In the genomic region with DNA sequence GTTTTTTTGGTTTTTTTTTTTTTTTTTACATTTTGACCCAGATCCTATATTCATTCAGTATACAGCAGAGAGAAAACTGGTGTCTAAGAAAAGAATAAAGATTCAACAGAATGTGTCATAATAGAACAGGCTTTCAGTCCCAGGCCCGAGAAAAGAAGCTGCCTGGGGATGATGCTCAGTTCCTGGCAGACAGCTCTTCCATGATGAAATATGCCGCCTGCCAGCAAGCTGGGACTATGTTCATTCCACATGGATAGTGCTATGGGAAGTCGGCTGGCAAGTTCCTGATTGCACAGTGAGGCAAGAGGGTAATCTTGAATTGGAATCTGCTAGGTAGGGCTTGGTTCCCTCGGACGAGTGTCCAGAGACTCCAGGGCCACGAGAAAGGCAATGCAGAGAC, we compare ENCODE assay signal across 10 mouse cellular contexts. TPM values are rescaled to one million over a fixed set of nuclear protein-coding genes. Genes with fewer than 3 reads are reported as not detected.
DNase-seq lines count a peak whose midpoint lies in the region; ATAC-seq and TF ChIP-seq lines count a peak whose summit lies in the region.
"Had no signal": no experiment of that assay in that cellular context is flagged by ENCODE, and none has a peak within 500 bp of the region (broad histone marks: within the 10 kb centered on the region; RNA-seq: fewer than 3 reads in every experiment).

No protein-coding gene starts in this region.

- peaks cover 3% of the 10 kb centered on the region; the same call in 1 of the 2 replicates for H3K4me1 ChIP-seq in forebrain, embryonic 16.5 days (replicated peaks; ENCODE audit: control insufficient read depth, insufficient read depth, low read length)
- peaks cover 6% of the 10 kb centered on the region for H3K4me1 ChIP-seq in forebrain, embryonic 15.5 days
- H3K4me1 ChIP-seq in midbrain, postnatal 0 days (ENCODE audit: insufficient read depth, low read length): no peaks in the 10 kb centered on the region
- H3K4me1 ChIP-seq in midbrain, embryonic 14.5 days (ENCODE audit: control insufficient read depth, insufficient read depth, low read length): peaks cover 8% of the 10 kb centered on the region; the same call in 1 of the 2 replicates
- H3K4me1 ChIP-seq: embryonic facial prominence, embryonic 12.5 days had no signal

- H3K27me3 ChIP-seq in forebrain, embryonic 16.5 days (replicated peaks; ENCODE audit: control insufficient read depth, insufficient read depth, low read length): no peaks in the 10 kb centered on the region
- H3K27me3 ChIP-seq in forebrain, embryonic 15.5 days: no peaks in the 10 kb centered on the region
- H3K27me3 ChIP-seq in midbrain, postnatal 0 days (ENCODE audit: insufficient read depth, low read length): no peaks in the 10 kb centered on the region
- no peaks in the 10 kb centered on the region for H3K27me3 ChIP-seq in midbrain, embryonic 14.5 days (ENCODE audit: control insufficient read depth, insufficient read depth, low read length)
- H3K27me3 ChIP-seq: embryonic facial prominence, embryonic 12.5 days had no signal

- H3K9me3 ChIP-seq in forebrain, embryonic 16.5 days (ENCODE audit: control insufficient read depth, low read length): no peaks in the 10 kb centered on the region
- H3K9me3 ChIP-seq in forebrain, embryonic 15.5 days: no peaks in the 10 kb centered on the region
- no peaks in the 10 kb centered on the region for H3K9me3 ChIP-seq in midbrain, postnatal 0 days (ENCODE audit: low read length)
- H3K9me3 ChIP-seq in midbrain, embryonic 14.5 days (ENCODE audit: control insufficient read depth, low read length): no peaks in the 10 kb centered on the region
- H3K9me3 ChIP-seq: embryonic facial prominence, embryonic 12.5 days had no signal

- WGBS in forebrain, embryonic 16.5 days: 76% methylated on average over 6 of the region's 6 CpGs
- WGBS in forebrain, embryonic 15.5 days: 73% methylated on average over 6 of the region's 6 CpGs
- WGBS in midbrain, postnatal 0 days: 79% methylated on average over 6 of the region's 6 CpGs
- 87% methylated on average over 6 of the region's 6 CpGs for WGBS in midbrain, embryonic 14.5 days

- H3K36me3 ChIP-seq in forebrain, embryonic 16.5 days (ENCODE audit: control insufficient read depth, insufficient read depth): no peaks in the 10 kb centered on the region
- no peaks in the 10 kb centered on the region for H3K36me3 ChIP-seq in forebrain, embryonic 15.5 days
- no peaks in the 10 kb centered on the region for H3K36me3 ChIP-seq in midbrain, postnatal 0 days (ENCODE audit: insufficient read depth, low read length)
- H3K36me3 ChIP-seq in midbrain, embryonic 14.5 days (ENCODE audit: control insufficient read depth, insufficient read depth, low read length): no peaks in the 10 kb centered on the region
- H3K36me3 ChIP-seq: embryonic facial prominence, embryonic 12.5 days had no signal

- no peak for TF ChIP-seq CTCF in midbrain, postnatal 0 days (IDR thresholded peaks at IDR 0.05)

- DNase-seq in midbrain, postnatal 0 days (ENCODE audit: low spot score): peak; percentile 11
- DNase-seq in midbrain, embryonic 14.5 days: no peak
- DNase-seq in layer of hippocampus, adult 9-11 months: peak; percentile 48
- DNase-seq in embryo, embryonic 10.5 days (ENCODE audit: low spot score): no peak
- DNase-seq in natural killer cell, adult 2 months (ENCODE audit: low spot score in 2 of 2): no peak
- no peak for DNase-seq in urinary bladder, adult 2 months (ENCODE audit: low spot score)
- DNase-seq: kidney, adult 18-20 months had no signal

- no peak overlapping the region for H3K4me3 ChIP-seq in forebrain, embryonic 16.5 days (replicated peaks; ENCODE audit: low read length)
- H3K4me3 ChIP-seq in forebrain, embryonic 15.5 days: no peak overlapping the region
- H3K4me3 ChIP-seq in midbrain, postnatal 0 days (ENCODE audit: low read depth, low read length): no peak overlapping the region
- no peak overlapping the region for H3K4me3 ChIP-seq in midbrain, embryonic 14.5 days (replicated peaks; ENCODE audit: low read depth, low read length)
- H3K4me3 ChIP-seq: embryonic facial prominence, embryonic 12.5 days had no signal

- no peak overlapping the region for H3K27ac ChIP-seq in forebrain, embryonic 16.5 days (ENCODE audit: low read length)
- no peak overlapping the region for H3K27ac ChIP-seq in forebrain, embryonic 15.5 days (replicated peaks)
- H3K27ac ChIP-seq in midbrain, postnatal 0 days (ENCODE audit: low read depth, low read length): no peak overlapping the region
- H3K27ac ChIP-seq in midbrain, embryonic 14.5 days (replicated peaks; ENCODE audit: low read depth, low read length): no peak overlapping the region
- H3K27ac ChIP-seq: embryonic facial prominence, embryonic 12.5 days had no signal

- 0 out of 2 replicates have a peak, but pooled peaks have one; percentile 12 for ATAC-seq in forebrain, embryonic 16.5 days
- no peak for ATAC-seq in forebrain, embryonic 15.5 days (replicated peaks)
- no peak for ATAC-seq in midbrain, postnatal 0 days (ENCODE audit: low FRiP score)
- ATAC-seq in midbrain, embryonic 14.5 days (ENCODE audit: low FRiP score, low TSS enrichment): no peak

- H3K4me2 ChIP-seq in forebrain, embryonic 16.5 days (ENCODE audit: low read length): no peak overlapping the region
- H3K4me2 ChIP-seq in forebrain, embryonic 15.5 days (replicated peaks): no peak overlapping the region
- no peak overlapping the region for H3K4me2 ChIP-seq in midbrain, postnatal 0 days (ENCODE audit: low read depth, low read length, poor library complexity, severe bottlenecking)
- H3K4me2 ChIP-seq in midbrain, embryonic 14.5 days (ENCODE audit: low read length): no peak overlapping the region
- H3K4me2 ChIP-seq: embryonic facial prominence, embryonic 12.5 days had no signal

- no peak overlapping the region for H3K9ac ChIP-seq in forebrain, embryonic 16.5 days (replicated peaks; ENCODE audit: low read depth, low read length)
- no peak overlapping the region for H3K9ac ChIP-seq in forebrain, embryonic 15.5 days (replicated peaks)
- H3K9ac ChIP-seq in midbrain, postnatal 0 days (replicated peaks; ENCODE audit: low read length, poor library complexity, severe bottlenecking): no peak overlapping the region
- no peak overlapping the region for H3K9ac ChIP-seq in midbrain, embryonic 14.5 days (replicated peaks; ENCODE audit: low read length)
- H3K9ac ChIP-seq: embryonic facial prominence, embryonic 12.5 days had no signal

RNA-seq across cellular contexts. Expression of gene Akap17b, which starts 5.1 kb away (rescaled TPM):
- polyA plus RNA-seq in forebrain, embryonic 16.5 days (2015; fragmentation: Nextera tagmentation; extraction: Ambion mirVana): 3.8 TPM in 2 replicates
- 3.7 and 3.9 TPM in 2 replicates for polyA plus RNA-seq in forebrain, embryonic 15.5 days (2015; fragmentation: Nextera tagmentation; extraction: Ambion mirVana)
- 9.8 TPM in 2 replicates for total RNA-seq in midbrain, postnatal 0 days (2014; rRNA removed)
- 4.9 and 5.3 TPM in 2 replicates for polyA plus RNA-seq in midbrain, postnatal 0 days (2015; fragmentation: Nextera tagmentation; extraction: Ambion mirVana)
- 6.2 and 7.2 TPM in 2 replicates for polyA plus RNA-seq in midbrain, embryonic 14.5 days (2014; fragmentation: Nextera tagmentation; extraction: Ambion mirVana)
- 4.7 and 5.0 TPM in 2 replicates for polyA plus RNA-seq in urinary bladder, adult 2 months (2012; rRNA removed)

RNA-seq across cellular contexts. Expression of gene Pgrmc1, which starts 42.0 kb away (rescaled TPM):
- polyA plus RNA-seq in forebrain, embryonic 16.5 days (2015; fragmentation: Nextera tagmentation; extraction: Ambion mirVana): 549 and 562 TPM in 2 replicates
- polyA plus RNA-seq in forebrain, embryonic 15.5 days (2015; fragmentation: Nextera tagmentation; extraction: Ambion mirVana): 475 and 528 TPM in 2 replicates
- total RNA-seq in midbrain, postnatal 0 days (2014; rRNA removed): 521 and 534 TPM in 2 replicates
- 763 and 773 TPM in 2 replicates for polyA plus RNA-seq in midbrain, postnatal 0 days (2015; fragmentation: Nextera tagmentation; extraction: Ambion mirVana)
- 708 and 733 TPM in 2 replicates for polyA plus RNA-seq in midbrain, embryonic 14.5 days (2014; fragmentation: Nextera tagmentation; extraction: Ambion mirVana)
- 241 and 285 TPM in 2 replicates for polyA plus RNA-seq in urinary bladder, adult 2 months (2012; rRNA removed)

Comparison
In these comparisons a context has a peak if more than half of its experiments do, and no peak if none do; other contexts are left out.
1. DNase-seq: peak in midbrain, postnatal 0 days (single experiment) and layer of hippocampus, adult 9-11 months (single experiment); none in midbrain, embryonic 14.5 days (single experiment), embryo, embryonic 10.5 days (single experiment), natural killer cell, adult 2 months (0 of 2) and urinary bladder, adult 2 months (single experiment).